Mouse (Mus musculus) embryonic fibroblast, embryonic 13.5 days (primary cell): ENCODE data around the gene Dnmt3l.

Experiments
- CTCF ChIP-seq: IDR thresholded peaks from 2 replicates; pipeline ENCODE4 v1.5.1; 2011; ENCODE audit warnings: mild to moderate bottlenecking, control low read depth, low read length, moderate library complexity, borderline replicate concordance; ENCODE audit not compliant: insufficient read depth
- POLR2A ChIP-seq: IDR thresholded peaks from 2 replicates; pipeline ENCODE4 v1.6.1; 2011; ENCODE audit warnings: low read depth, mild to moderate bottlenecking, control low read depth, low read length, moderate library complexity

DNA sequence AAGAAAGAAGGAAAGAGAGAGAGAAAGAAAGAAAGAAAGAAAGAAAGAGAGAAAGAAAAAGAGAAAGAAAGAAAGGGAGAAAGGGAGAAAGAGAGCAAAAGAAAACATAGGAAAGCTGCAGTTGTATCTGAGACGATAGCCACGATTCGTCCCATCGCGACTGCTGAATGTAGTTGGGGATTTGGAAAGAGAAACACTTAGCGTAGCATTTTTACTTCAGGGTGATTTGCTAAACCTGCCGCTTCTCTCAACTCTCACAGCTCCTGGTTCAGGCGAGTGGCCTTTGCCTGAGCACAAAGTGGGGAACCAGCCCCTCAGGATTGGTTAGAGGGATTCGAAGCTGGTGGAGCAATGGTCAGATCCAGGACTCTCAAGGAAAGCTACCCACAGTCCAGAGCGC lies 31.4 kb upstream of the Dnmt3l start:
- TF ChIP-seq CTCF, result no peak
- TF ChIP-seq POLR2A, result no peak
